Mouse (Mus musculus) limb, embryonic 11.5 days (tissue): Measurements from ENCODE around the gene Zfp944. TPM values are rescaled to one million over a fixed set of nuclear protein-coding genes. Genes with fewer than 3 reads are reported as not detected.
"Not testable (repeated sequence)": the region's sequence is repeated elsewhere in the genome, so short reads cannot be mapped to it uniquely, and the experiment has no call there.

Experiments used
- ATAC-seq: fragments of 200-750 bp; cut with Nextera tagmentation; 2 replicates; pipeline ENCODE4 v1.8.0; 2017; ENCODE audit warnings: low read depth; ENCODE audit not compliant: insufficient number of reproducible peaks, low FRiP score, low TSS enrichment
- DNase-seq: peaks from one replicate; pipeline ENCODE4 v3.0.0-alpha.2; 2015; ENCODE audit warnings: low spot score
- H3K27ac ChIP-seq: fragments of 300-500 bp; sonication (generic); replicated peaks from 2 replicates; pipeline ENCODE4 v1.5.1; 2014; ENCODE audit warnings: low read depth, mild to moderate bottlenecking, low read length
- H3K27me3 ChIP-seq: fragments of 300-500 bp; sonication (generic); 2 replicates; pipeline ENCODE4 v1.6.1; 2014; ENCODE audit warnings: mild to moderate bottlenecking, low read length, mixed read lengths; ENCODE audit not compliant: control insufficient read depth, insufficient read depth
- H3K36me3 ChIP-seq: fragments of 300-500 bp; sonication (generic); 2 replicates; pipeline ENCODE4 v1.6.1; 2014; ENCODE audit warnings: mild to moderate bottlenecking, low read length, moderate library complexity, mixed read lengths; ENCODE audit not compliant: control insufficient read depth, insufficient read depth
- H3K4me1 ChIP-seq: fragments of 300-500 bp; sonication (generic); 2 replicates; pipeline ENCODE4 v1.6.1; 2014; ENCODE audit warnings: low read length, mixed read lengths; ENCODE audit not compliant: control insufficient read depth, insufficient read depth
- H3K4me2 ChIP-seq: fragments of 300-500 bp; sonication (generic); 2 replicates; pipeline ENCODE4 v1.6.1; 2014; ENCODE audit warnings: low read depth, mild to moderate bottlenecking, moderate library complexity; ENCODE audit not compliant: severe bottlenecking
- H3K4me3 ChIP-seq: fragments of 300-500 bp; sonication (generic); 2 replicates; pipeline ENCODE4 v1.5.1; 2014; ENCODE audit warnings: low read depth, low read length
- H3K9ac ChIP-seq: fragments of 300-500 bp; sonication (generic); 2 replicates; pipeline ENCODE4 v1.6.1; 2014; ENCODE audit warnings: mild to moderate bottlenecking, low read length
- H3K9me3 ChIP-seq: fragments of 300-500 bp; sonication (generic); 2 replicates; pipeline ENCODE4 v1.6.1; 2016; ENCODE audit warnings: low read length; ENCODE audit not compliant: control insufficient read depth
- WGBS: fragments of 180-500 bp; shearing (Covaris S2); extraction: QIAGEN DNeasy Blood & Tissue Kit; methylation state at CpG from one replicate; pipeline ENCODE4 v1.1.7; 2014; 5-methylcytosine and 5-hydroxymethylcytosine counted together
- polyA plus RNA-seq: library from polyadenylated mRNA; unstranded; fragments of >200 nt; fragmentation: Nextera tagmentation; extraction: Ambion mirVana; gene quantifications from 2 replicates; pipeline ENCODE4 v1.2.1, GENCODE M21; 2014

Zfp944 gene
- polyA plus RNA-seq: 17.9 and 18.0 TPM in 2 replicates

- peak within 1 kb of the TSS; percentile 58 for H3K9ac ChIP-seq
- DNase-seq: peak; percentile 68
- not testable (repeated sequence) for H3K4me1 ChIP-seq, H3K36me3 ChIP-seq, H3K27ac ChIP-seq, H3K9me3 ChIP-seq, H3K27me3 ChIP-seq
- peak within 1 kb of the TSS; percentile 41 for H3K4me2 ChIP-seq
- under 1% methylated on average over 27 of the region's 43 CpGs for WGBS
- peak; percentile 98 for ATAC-seq
- H3K4me3 ChIP-seq: peak within 1 kb of the TSS; percentile 53
Observed at GRCm38 (mm10) chr17:22361101-22361781, at the start of gene Zfp944, which contains the start of gene Zfp758. Zfp944 (minus strand) TSS chr17:22361400. Zfp758 (plus strand) TSS chr17:22361453.

GRCm38 (mm10) chr17:22410756-22411155, 49.6 kb upstream of the Zfp944 start:
- no peak overlapping the region for H3K4me2 ChIP-seq
- H3K36me3 ChIP-seq: no peaks in the 10 kb centered on the region
- H3K27me3 ChIP-seq: no peaks in the 10 kb centered on the region
- H3K9me3 ChIP-seq: no peaks in the 10 kb centered on the region; the same call in 1 of the 2 replicates
- WGBS: 77% methylated on average over 2 of the region's 2 CpGs
- ATAC-seq (no peak), DNase-seq (peak; percentile 28)
- no peak overlapping the region for H3K4me3 ChIP-seq
- no peak overlapping the region for H3K27ac ChIP-seq
- H3K4me1 ChIP-seq: no peaks in the 10 kb centered on the region
- H3K9ac ChIP-seq: no peak overlapping the region

- 92% methylated on average over 3 of the region's 3 CpGs for WGBS
- Histone ChIP-seq H3K36me3 (no peaks in the 10 kb centered on the region), H3K27ac (no peak overlapping the region), H3K9me3 (no peaks in the 10 kb centered on the region; the same call in 1 of the 2 replicates), H3K9ac (no peak overlapping the region), H3K4me3 (no peak overlapping the region), H3K4me1 (no peaks in the 10 kb centered on the region), H3K4me2 (no peak overlapping the region), H3K27me3 (no peaks in the 10 kb centered on the region)
- ATAC-seq: no peak
- DNase-seq: no peak
Observed at GRCm38 (mm10) chr17:22363895-22364294, 2.7 kb upstream of the Zfp944 start.

- no peaks in the 10 kb centered on the region for H3K4me1 ChIP-seq
- no peaks in the 10 kb centered on the region for H3K36me3 ChIP-seq
- H3K27ac ChIP-seq: no peak overlapping the region
- peak overlapping the region; percentile 53 for H3K4me3 ChIP-seq
- no peaks in the 10 kb centered on the region for H3K27me3 ChIP-seq
- peak overlapping the region; percentile 41 for H3K4me2 ChIP-seq
- ATAC-seq: no peak
- H3K9me3 ChIP-seq: no peaks in the 10 kb centered on the region; the same call in 1 of the 2 replicates
- DNase-seq: no peak
- 24% methylated on average over 5 of the region's 5 CpGs for WGBS
- peak overlapping the region; percentile 50 for H3K9ac ChIP-seq
Observed at GRCm38 (mm10) chr17:22360572-22360971, 628 bp downstream of the Zfp944 start.

GRCm38 (mm10) chr17:22352794-22353193, 8.4 kb downstream of the Zfp944 start:
- H3K27ac ChIP-seq: no peak overlapping the region
- no peak overlapping the region for H3K9ac ChIP-seq
- H3K9me3 ChIP-seq: no peaks in the 10 kb centered on the region
- no peak overlapping the region for H3K4me3 ChIP-seq
- H3K4me1 ChIP-seq: no peaks in the 10 kb centered on the region
- H3K36me3 ChIP-seq: no peaks in the 10 kb centered on the region; the same call in 1 of the 2 replicates
- no peak overlapping the region for H3K4me2 ChIP-seq
- no peaks in the 10 kb centered on the region for H3K27me3 ChIP-seq
- ATAC-seq (no peak), DNase-seq (peak; percentile 44)

- not testable (repeated sequence) for DNase-seq, H3K36me3 ChIP-seq, H3K4me1 ChIP-seq, H3K9me3 ChIP-seq, H3K27ac ChIP-seq, H3K27me3 ChIP-seq, H3K9ac ChIP-seq
- WGBS: 13% methylated on average over 2 of the region's 2 CpGs
- Histone ChIP-seq H3K4me2 (peak overlapping the region; percentile 32; the same call in 1 of the 2 replicates), H3K4me3 (peak overlapping the region; percentile 52)
- peak; percentile 9; the same call in 1 of the 2 replicates for ATAC-seq
Observed at GRCm38 (mm10) chr17:22315247-22315646, 46.0 kb downstream of the Zfp944 start.

- peak within 1 kb of the TSS; percentile 57 for H3K9ac ChIP-seq
- peak within 1 kb of the TSS; percentile 52 for H3K4me3 ChIP-seq
- not testable (repeated sequence) for H3K27me3 ChIP-seq, H3K36me3 ChIP-seq, H3K27ac ChIP-seq, H3K9me3 ChIP-seq, H3K4me1 ChIP-seq
- peak; percentile 85 for DNase-seq
- peak within 1 kb of the TSS; percentile 34 for H3K4me2 ChIP-seq
- WGBS: 0% methylated on average over 20 of the region's 20 CpGs
- peak; percentile 99 for ATAC-seq
Observed at GRCm38 (mm10) chr17:22314730-22315226, 46.4 kb downstream of the Zfp944 start, which contains the start of gene CT030661.1. CT030661.1 (minus strand) TSS chr17:22314837.

- ATAC-seq: peak; percentile 33; the same call in 1 of the 2 replicates
- not testable (repeated sequence) for DNase-seq, H3K36me3 ChIP-seq, H3K4me1 ChIP-seq, H3K27ac ChIP-seq, H3K9me3 ChIP-seq, H3K27me3 ChIP-seq
- peak overlapping the region; percentile 34 for H3K4me2 ChIP-seq
- peak overlapping the region; percentile 57 for H3K9ac ChIP-seq
- 5% methylated on average over 3 of the region's 3 CpGs for WGBS
- peak overlapping the region; percentile 52 for H3K4me3 ChIP-seq
Observed at GRCm38 (mm10) chr17:22314219-22314618, 47.0 kb downstream of the Zfp944 start.
